Mouse (Mus musculus) forebrain, embryonic 11.5 days (tissue): ENCODE data around the gene Eloa. TPM values are rescaled to one million over a fixed set of nuclear protein-coding genes. Genes with fewer than 3 reads are reported as not detected.
"Not testable (repeated sequence)": the region's sequence is repeated elsewhere in the genome, so short reads cannot be mapped to it uniquely, and the experiment has no call there.

Source experiments
- ATAC-seq: fragments of 200-750 bp; cut with Nextera tagmentation; replicated peaks from 2 replicates; pipeline ENCODE4 v1.8.0; 2017; ENCODE audit warnings: moderate TSS enrichment; ENCODE audit not compliant: low FRiP score
- DNase-seq: peaks from one replicate; pipeline ENCODE4 v3.0.0-alpha.2; 2017; ENCODE audit warnings: low spot score
- H3K27ac ChIP-seq: fragments of 300-500 bp; sonication (generic); 2 replicates; pipeline ENCODE4 v1.5.1; 2014; ENCODE audit warnings: low read depth, low read length
- H3K27me3 ChIP-seq: fragments of 300-500 bp; sonication (generic); 2 replicates; pipeline ENCODE4 v1.6.1; 2014; ENCODE audit warnings: mild to moderate bottlenecking, low read length, mixed read lengths; ENCODE audit not compliant: control insufficient read depth, insufficient read depth
- H3K36me3 ChIP-seq: fragments of 300-500 bp; sonication (generic); 2 replicates; pipeline ENCODE4 v1.6.1; 2014; ENCODE audit warnings: mild to moderate bottlenecking, low read length, moderate library complexity, mixed read lengths; ENCODE audit not compliant: control insufficient read depth, insufficient read depth
- H3K4me1 ChIP-seq: fragments of 300-500 bp; sonication (generic); replicated peaks from 2 replicates; pipeline ENCODE4 v1.6.1; 2014; ENCODE audit warnings: low read length, mixed read lengths; ENCODE audit not compliant: control insufficient read depth, insufficient read depth
- H3K4me2 ChIP-seq: fragments of 300-500 bp; sonication (generic); 2 replicates; pipeline ENCODE4 v1.6.1; 2014; ENCODE audit warnings: low read depth, mild to moderate bottlenecking, low read length, moderate library complexity, mixed read lengths; ENCODE audit not compliant: severe bottlenecking
- H3K4me3 ChIP-seq: fragments of 300-500 bp; sonication (generic); 2 replicates; pipeline ENCODE4 v1.5.1; 2014; ENCODE audit warnings: low read depth, low read length
- H3K9ac ChIP-seq: fragments of 300-500 bp; sonication (generic); 2 replicates; pipeline ENCODE4 v1.6.1; 2014; ENCODE audit warnings: low read length
- H3K9me3 ChIP-seq: fragments of 300-500 bp; sonication (generic); 2 replicates; pipeline ENCODE4 v1.6.1; 2016; ENCODE audit warnings: low read length, mixed read lengths; ENCODE audit not compliant: control insufficient read depth
- WGBS: fragments of 180-500 bp; shearing (Covaris S2); extraction: QIAGEN DNeasy Blood & Tissue Kit; methylation state at CpG from one replicate; pipeline ENCODE4 v1.1.7; 2014; 5-methylcytosine and 5-hydroxymethylcytosine counted together
- polyA plus RNA-seq: library from polyadenylated mRNA; unstranded; fragments of >200 nt; fragmentation: Nextera tagmentation; extraction: Ambion mirVana; gene quantifications from 2 replicates; pipeline ENCODE4 v1.2.1, GENCODE M21; 2014

Gene Eloa
- polyA plus RNA-seq, 1 experiment from 2014 or later = 41.0 TPM

GRCm38 (mm10) chr4:135985193-135985592 is 36.4 kb downstream of the Eloa start:
- 94% methylated on average over 5 of the region's 5 CpGs for WGBS
- ATAC-seq (no peak), DNase-seq (no peak)
- no peaks in the 10 kb centered on the region for H3K9me3 ChIP-seq
- H3K36me3 ChIP-seq = no peaks in the 10 kb centered on the region; the same call in 1 of the 2 replicates
- H3K27ac ChIP-seq = no peak overlapping the region
- no peak overlapping the region for H3K4me3 ChIP-seq
- no peak overlapping the region for H3K4me2 ChIP-seq
- H3K4me1 ChIP-seq = peaks cover 8% of the 10 kb centered on the region
- no peak overlapping the region for H3K9ac ChIP-seq
- H3K27me3 ChIP-seq = no peaks in the 10 kb centered on the region

GRCm38 (mm10) chr4:135984556-135984955 is 37.0 kb downstream of the Eloa start:
- Histone ChIP-seq H3K36me3 (no peaks in the 10 kb centered on the region; the same call in 1 of the 2 replicates), H3K9ac (no peak overlapping the region), H3K27me3 (no peaks in the 10 kb centered on the region), H3K27ac (no peak overlapping the region), H3K4me2 (no peak overlapping the region), H3K4me1 (peaks cover 8% of the 10 kb centered on the region), H3K9me3 (no peaks in the 10 kb centered on the region), H3K4me3 (no peak overlapping the region)
- no peak for ATAC-seq
- WGBS = 90% methylated on average over 5 of the region's 5 CpGs
- no peak for DNase-seq

- Histone ChIP-seq H3K4me1 (peaks cover 8% of the 10 kb centered on the region), H3K4me2 (no peak overlapping the region), H3K36me3 (peaks cover under 1% of the 10 kb centered on the region; the same call in 1 of the 2 replicates), H3K9me3 (no peaks in the 10 kb centered on the region), H3K27me3 (no peaks in the 10 kb centered on the region), H3K27ac (no peak overlapping the region), H3K9ac (no peak overlapping the region), H3K4me3 (no peak overlapping the region)
- WGBS = 88% methylated on average over 7 of the region's 7 CpGs
- DNase-seq (no peak), ATAC-seq (no peak)
These were observed 40.0 kb downstream of the Eloa start for GRCm38 (mm10) chr4:135981524-135982063.

- not testable (repeated sequence) for H3K36me3 ChIP-seq, DNase-seq, H3K9ac ChIP-seq, H3K27ac ChIP-seq, H3K27me3 ChIP-seq, H3K4me1 ChIP-seq, H3K4me2 ChIP-seq, H3K4me3 ChIP-seq, H3K9me3 ChIP-seq, ATAC-seq
- 97% methylated on average over 5 of the region's 5 CpGs for WGBS
These were observed 41.3 kb downstream of the Eloa start for GRCm38 (mm10) chr4:135980223-135980622.

- Histone ChIP-seq H3K36me3 (peaks cover 2% of the 10 kb centered on the region; the same call in 1 of the 2 replicates), H3K4me3 (no peak overlapping the region), H3K4me2 (no peak overlapping the region), H3K27ac (no peak overlapping the region), H3K9me3 (no peaks in the 10 kb centered on the region), H3K27me3 (no peaks in the 10 kb centered on the region), H3K4me1 (peaks cover 2% of the 10 kb centered on the region; the same call in 1 of the 2 replicates), H3K9ac (no peak overlapping the region)
- no peak for ATAC-seq
- no peak for DNase-seq
- WGBS = 95% methylated on average over 12 of the region's 12 CpGs
These were observed 45.4 kb downstream of the Eloa start for GRCm38 (mm10) chr4:135976146-135976545.

GRCm38 (mm10) chr4:135972911-135973811 is 48.4 kb downstream of the Eloa start:
- H3K4me2 ChIP-seq = peak overlapping the region; percentile 89
- H3K36me3 ChIP-seq = peaks cover 7% of the 10 kb centered on the region
- no peak overlapping the region for H3K27ac ChIP-seq
- DNase-seq = no peak
- whole genome bisulfite sequencing = 74% methylated on average over 13 of the region's 13 CpGs
- H3K9ac ChIP-seq = peak overlapping the region; percentile 79
- no peaks in the 10 kb centered on the region for H3K27me3 ChIP-seq
- ATAC-seq = no peak
- H3K4me3 ChIP-seq = peak overlapping the region; percentile 79
- no peaks in the 10 kb centered on the region for H3K9me3 ChIP-seq
- H3K4me1 ChIP-seq = peaks cover 5% of the 10 kb centered on the region; the same call in 1 of the 2 replicates

- WGBS = 2% methylated on average over 18 of the region's 19 CpGs
- Histone ChIP-seq H3K4me3 (peak within 1 kb of the TSS; percentile 79), H3K36me3 (peaks cover 10% of the 10 kb centered on the region), H3K4me2 (peak within 1 kb of the TSS; percentile 89), H3K27me3 (no peaks in the 10 kb centered on the region), H3K9ac (peak within 1 kb of the TSS; percentile 79), H3K9me3 (no peaks in the 10 kb centered on the region), H3K4me1 (peaks cover 5% of the 10 kb centered on the region; the same call in 1 of the 2 replicates), H3K27ac (no peak within 1 kb of the TSS)
- peak; percentile 83 for ATAC-seq
- peak; percentile 89 for DNase-seq
These were observed 49.0 kb downstream of the Eloa start, which contains the start of gene Lypla2 for GRCm38 (mm10) chr4:135972556-135972906. Lypla2 (minus strand) TSS chr4:135972626.

GRCm38 (mm10) chr4:135971805-135972555 is 49.6 kb downstream of the Eloa start:
- under 1% methylated on average over 35 of the region's 35 CpGs for WGBS

More at GRCm38 (mm10) chr4:135971805-135972555, 49.6 kb downstream of the Eloa start:
- ATAC-seq (peak; percentile 54; the same call in 1 of the 2 replicates), DNase-seq (peak; percentile 48)
- no peaks in the 10 kb centered on the region for H3K9me3 ChIP-seq
- H3K27ac ChIP-seq = no peak overlapping the region
- H3K27me3 ChIP-seq = no peaks in the 10 kb centered on the region
- H3K36me3 ChIP-seq = peaks cover 12% of the 10 kb centered on the region
- peak overlapping the region; percentile 79 for H3K9ac ChIP-seq
- peaks cover 5% of the 10 kb centered on the region; the same call in 1 of the 2 replicates for H3K4me1 ChIP-seq
- peak overlapping the region; percentile 89 for H3K4me2 ChIP-seq
- H3K4me3 ChIP-seq = peak overlapping the region; percentile 79
